Mouse (Mus musculus) limb, embryonic 11.5 days (tissue): ENCODE results near the gene Arhgef2. TPM values are rescaled to one million over a fixed set of nuclear protein-coding genes. Genes with fewer than 3 reads are reported as not detected.

Source experiments
- ATAC-seq: fragments of 200-750 bp; cut with Nextera tagmentation; 2 replicates; pipeline ENCODE4 v1.8.0; 2017; ENCODE audit warnings: low read depth; ENCODE audit not compliant: insufficient number of reproducible peaks, low FRiP score, low TSS enrichment
- DNase-seq: peaks from one replicate; pipeline ENCODE4 v3.0.0-alpha.2; 2015; ENCODE audit warnings: low spot score
- H3K27ac ChIP-seq: fragments of 300-500 bp; sonication (generic); replicated peaks from 2 replicates; pipeline ENCODE4 v1.5.1; 2014; ENCODE audit warnings: low read depth, mild to moderate bottlenecking, low read length
- H3K27me3 ChIP-seq: fragments of 300-500 bp; sonication (generic); 2 replicates; pipeline ENCODE4 v1.6.1; 2014; ENCODE audit warnings: mild to moderate bottlenecking, low read length, mixed read lengths; ENCODE audit not compliant: control insufficient read depth, insufficient read depth
- H3K36me3 ChIP-seq: fragments of 300-500 bp; sonication (generic); 2 replicates; pipeline ENCODE4 v1.6.1; 2014; ENCODE audit warnings: mild to moderate bottlenecking, low read length, moderate library complexity, mixed read lengths; ENCODE audit not compliant: control insufficient read depth, insufficient read depth
- H3K4me1 ChIP-seq: fragments of 300-500 bp; sonication (generic); 2 replicates; pipeline ENCODE4 v1.6.1; 2014; ENCODE audit warnings: low read length, mixed read lengths; ENCODE audit not compliant: control insufficient read depth, insufficient read depth
- H3K4me2 ChIP-seq: fragments of 300-500 bp; sonication (generic); 2 replicates; pipeline ENCODE4 v1.6.1; 2014; ENCODE audit warnings: low read depth, mild to moderate bottlenecking, moderate library complexity; ENCODE audit not compliant: severe bottlenecking
- H3K4me3 ChIP-seq: fragments of 300-500 bp; sonication (generic); 2 replicates; pipeline ENCODE4 v1.5.1; 2014; ENCODE audit warnings: low read depth, low read length
- H3K9ac ChIP-seq: fragments of 300-500 bp; sonication (generic); 2 replicates; pipeline ENCODE4 v1.6.1; 2014; ENCODE audit warnings: mild to moderate bottlenecking, low read length
- H3K9me3 ChIP-seq: fragments of 300-500 bp; sonication (generic); 2 replicates; pipeline ENCODE4 v1.6.1; 2016; ENCODE audit warnings: low read length; ENCODE audit not compliant: control insufficient read depth
- WGBS: fragments of 180-500 bp; shearing (Covaris S2); extraction: QIAGEN DNeasy Blood & Tissue Kit; methylation state at CpG from one replicate; pipeline ENCODE4 v1.1.7; 2014; 5-methylcytosine and 5-hydroxymethylcytosine counted together
- polyA plus RNA-seq: library from polyadenylated mRNA; unstranded; fragments of >200 nt; fragmentation: Nextera tagmentation; extraction: Ambion mirVana; gene quantifications from 2 replicates; pipeline ENCODE4 v1.2.1, GENCODE M21; 2014

Gene Arhgef2
- polyA plus RNA-seq, 1 experiment from 2014 or later: 134 TPM

DNA sequence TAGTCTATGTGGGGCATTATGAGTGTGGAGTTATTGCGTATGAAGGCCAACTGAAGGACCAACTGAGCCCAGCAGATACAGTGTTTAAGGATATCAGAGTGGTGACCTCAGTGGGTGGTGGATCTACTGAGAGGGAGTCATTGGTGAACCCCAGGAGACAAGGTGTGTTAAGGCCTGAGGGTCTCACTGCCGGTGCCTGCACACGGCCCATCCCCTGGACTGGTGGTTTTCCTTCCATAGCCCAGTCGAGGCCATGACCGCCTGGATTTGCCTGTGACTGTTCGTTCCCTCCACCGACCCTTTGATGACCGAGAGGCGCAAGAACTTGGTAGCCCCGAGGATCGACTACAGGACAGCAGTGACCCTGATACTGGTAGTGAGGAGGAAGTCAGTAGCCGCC, 40.2 kb downstream of the Arhgef2 start:
- H3K36me3 ChIP-seq: peaks cover 35% of the 10 kb centered on the region
- H3K9me3 ChIP-seq: no peaks in the 10 kb centered on the region
- no peaks in the 10 kb centered on the region for H3K4me1 ChIP-seq
- H3K27ac ChIP-seq: no peak overlapping the region
- no peak overlapping the region for H3K4me3 ChIP-seq
- no peak overlapping the region for H3K4me2 ChIP-seq
- DNase-seq (no peak), ATAC-seq (no peak)
- 94% methylated on average over 12 of the region's 12 CpGs for WGBS
- H3K27me3 ChIP-seq: no peaks in the 10 kb centered on the region
- H3K9ac ChIP-seq: no peak overlapping the region

DNA sequence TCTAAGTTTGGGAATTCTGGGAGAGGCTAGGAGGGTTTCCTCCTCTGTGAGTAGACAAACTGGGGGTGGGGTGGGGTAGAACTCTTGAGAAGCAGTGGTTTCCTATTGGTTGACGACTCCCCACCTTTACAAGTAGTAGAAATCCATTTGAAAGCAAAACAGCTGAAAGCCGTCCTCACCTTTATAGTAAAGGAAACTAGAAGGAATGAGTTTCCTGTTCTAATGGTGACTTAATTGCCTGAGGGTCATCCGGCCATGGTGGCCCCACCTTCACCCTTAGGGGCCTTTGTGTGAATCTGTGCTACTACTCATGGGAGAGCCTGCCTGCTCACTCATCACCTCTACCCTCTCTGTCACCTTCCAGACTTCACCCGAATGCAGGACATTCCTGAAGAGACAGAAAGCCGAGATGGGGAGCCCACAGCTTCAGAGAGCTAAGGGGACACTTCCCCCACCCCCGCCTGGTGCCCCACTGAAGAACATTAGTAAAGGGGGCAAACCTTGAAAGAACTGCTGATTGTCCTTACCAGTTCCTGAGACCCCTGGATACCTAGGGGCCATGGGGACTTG, 40.7 kb downstream of the Arhgef2 start:
- H3K36me3 ChIP-seq: peaks cover 34% of the 10 kb centered on the region
- WGBS: 71% methylated on average over 6 of the region's 6 CpGs
- no peak overlapping the region for H3K27ac ChIP-seq
- no peak overlapping the region for H3K4me2 ChIP-seq
- H3K4me1 ChIP-seq: no peaks in the 10 kb centered on the region
- H3K27me3 ChIP-seq: no peaks in the 10 kb centered on the region
- ATAC-seq: no peak
- H3K4me3 ChIP-seq: no peak overlapping the region
- DNase-seq: no peak
- no peak overlapping the region for H3K9ac ChIP-seq
- no peaks in the 10 kb centered on the region for H3K9me3 ChIP-seq

GRCm38 (mm10) chr3:88647076-88647475, 41.3 kb downstream of the Arhgef2 start:
- DNase-seq (no peak), ATAC-seq (no peak)
- H3K9me3 ChIP-seq: no peaks in the 10 kb centered on the region
- H3K9ac ChIP-seq: no peak overlapping the region
- H3K4me3 ChIP-seq: no peak overlapping the region
- no peak overlapping the region for H3K4me2 ChIP-seq
- H3K27ac ChIP-seq: no peak overlapping the region
- 85% methylated on average over 3 of the region's 3 CpGs for WGBS
- no peaks in the 10 kb centered on the region for H3K27me3 ChIP-seq
- no peaks in the 10 kb centered on the region for H3K4me1 ChIP-seq
- peaks cover 31% of the 10 kb centered on the region for H3K36me3 ChIP-seq

- no peak overlapping the region for H3K4me2 ChIP-seq
- no peaks in the 10 kb centered on the region for H3K27me3 ChIP-seq
- DNase-seq (no peak), ATAC-seq (no peak)
- no peak overlapping the region for H3K4me3 ChIP-seq
- 90% methylated on average over 14 of the region's 14 CpGs for WGBS
- no peaks in the 10 kb centered on the region for H3K4me1 ChIP-seq
- H3K36me3 ChIP-seq: peaks cover 29% of the 10 kb centered on the region
- H3K9me3 ChIP-seq: no peaks in the 10 kb centered on the region
- H3K9ac ChIP-seq: no peak overlapping the region
- H3K27ac ChIP-seq: no peak overlapping the region
Measured at GRCm38 (mm10) chr3:88647779-88648413, 42.1 kb downstream of the Arhgef2 start.

DNA sequence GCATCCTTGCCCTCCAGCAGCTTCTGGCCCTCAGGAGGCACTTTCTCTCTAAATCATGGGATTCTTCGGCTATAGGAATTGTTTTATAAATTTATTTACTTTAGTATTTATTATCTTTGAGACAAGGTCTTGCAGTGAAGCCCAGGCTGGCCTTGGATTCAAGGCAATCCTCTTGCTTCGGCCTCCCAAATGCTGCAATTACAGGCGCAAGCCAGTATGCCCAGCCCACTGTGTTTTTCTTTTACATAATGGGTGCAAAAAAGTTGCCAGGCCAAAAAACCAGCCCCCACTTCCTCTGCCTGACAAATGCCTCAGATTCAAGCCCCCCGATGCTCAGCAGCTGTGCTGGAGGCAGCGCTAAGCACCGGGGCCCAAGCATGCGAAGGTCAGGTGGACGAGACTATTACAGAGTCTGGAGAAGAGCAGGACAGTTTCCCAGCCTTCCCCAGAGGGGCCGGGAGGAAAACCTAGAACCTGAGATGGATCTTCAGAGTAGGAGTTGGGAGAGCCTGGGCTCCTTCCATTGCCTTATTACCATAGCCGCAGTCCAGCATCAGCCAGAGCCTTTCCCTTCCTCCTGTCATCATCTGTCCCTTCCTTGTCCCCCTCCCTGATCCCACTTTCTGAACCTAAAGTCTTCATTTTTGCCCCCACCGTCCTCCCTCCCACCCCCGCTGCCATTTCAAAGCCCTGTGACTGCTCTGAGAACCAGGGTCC, 42.8 kb downstream of the Arhgef2 start:
- Histone ChIP-seq H3K4me1 (no peaks in the 10 kb centered on the region), H3K4me2 (no peak overlapping the region), H3K4me3 (no peak overlapping the region), H3K9ac (no peak overlapping the region), H3K27ac (no peak overlapping the region), H3K9me3 (no peaks in the 10 kb centered on the region), H3K36me3 (peaks cover 23% of the 10 kb centered on the region), H3K27me3 (no peaks in the 10 kb centered on the region)
- WGBS: 83% methylated on average over 12 of the region's 12 CpGs
- no peak for ATAC-seq
- no peak for DNase-seq

GRCm38 (mm10) chr3:88649186-88649585, 43.4 kb downstream of the Arhgef2 start:
- Histone ChIP-seq H3K36me3 (peaks cover 18% of the 10 kb centered on the region), H3K9ac (no peak overlapping the region), H3K27ac (no peak overlapping the region), H3K4me3 (no peak overlapping the region), H3K9me3 (no peaks in the 10 kb centered on the region), H3K4me1 (no peaks in the 10 kb centered on the region), H3K27me3 (no peaks in the 10 kb centered on the region), H3K4me2 (no peak overlapping the region)
- ATAC-seq (no peak), DNase-seq (no peak)
- 83% methylated on average over 10 of the region's 10 CpGs for WGBS

GRCm38 (mm10) chr3:88649967-88650366, 44.2 kb downstream of the Arhgef2 start:
- no peak for ATAC-seq
- H3K36me3 ChIP-seq: peaks cover 17% of the 10 kb centered on the region
- H3K9ac ChIP-seq: no peak overlapping the region
- no peaks in the 10 kb centered on the region for H3K27me3 ChIP-seq
- no peaks in the 10 kb centered on the region for H3K4me1 ChIP-seq
- WGBS: 94% methylated on average over 13 of the region's 13 CpGs
- no peak for DNase-seq
- H3K9me3 ChIP-seq: no peaks in the 10 kb centered on the region
- H3K4me3 ChIP-seq: no peak overlapping the region
- H3K27ac ChIP-seq: no peak overlapping the region
- no peak overlapping the region for H3K4me2 ChIP-seq

DNA sequence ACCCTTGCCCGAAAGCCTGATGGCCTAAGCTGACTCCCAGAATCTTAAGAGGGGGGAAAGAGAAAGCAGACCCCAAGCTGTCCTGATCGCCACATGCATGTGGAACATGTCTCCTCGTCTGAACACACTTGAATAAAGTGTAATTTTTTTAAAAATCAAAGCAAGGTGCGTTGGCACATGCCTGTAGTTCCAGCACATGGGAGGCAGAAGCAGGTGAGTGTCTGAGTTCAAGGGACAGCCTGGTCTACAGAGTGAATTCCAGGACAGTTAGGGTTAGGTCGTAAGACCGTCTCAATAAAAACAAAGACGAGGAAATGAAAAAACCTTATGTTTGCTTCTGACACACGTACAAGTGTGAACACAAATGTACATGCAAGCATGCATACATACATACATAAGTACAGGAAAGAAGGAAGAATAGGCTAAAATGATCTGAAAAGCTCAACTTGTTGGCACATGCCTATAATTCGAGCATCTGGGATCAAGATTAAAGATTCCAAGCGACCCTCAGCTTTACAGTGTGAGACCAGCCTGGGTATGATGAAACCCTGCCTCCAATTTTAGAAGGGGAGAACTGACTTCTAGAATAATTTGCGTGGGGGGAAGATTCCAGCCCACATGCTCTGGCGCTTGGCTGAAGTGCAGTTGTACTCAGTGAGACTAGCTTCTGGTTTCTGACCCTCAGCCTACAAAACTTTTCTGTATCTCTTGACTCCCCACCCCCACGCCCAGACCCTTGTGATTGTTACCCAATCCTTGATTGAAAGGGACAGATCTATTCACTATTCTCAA, 45.1 kb downstream of the Arhgef2 start:
- Histone ChIP-seq H3K4me2 (no peak overlapping the region), H3K4me1 (no peaks in the 10 kb centered on the region), H3K27ac (no peak overlapping the region), H3K9ac (no peak overlapping the region), H3K9me3 (no peaks in the 10 kb centered on the region), H3K27me3 (no peaks in the 10 kb centered on the region), H3K36me3 (peaks cover 17% of the 10 kb centered on the region), H3K4me3 (no peak overlapping the region)
- 83% methylated on average over 13 of the region's 13 CpGs for WGBS
- ATAC-seq (no peak), DNase-seq (no peak)
